Mouse (Mus musculus) limb, embryonic 10.5 days (tissue): ENCODE measurements around the gene Klkb1. TPM values are rescaled to one million over a fixed set of nuclear protein-coding genes. Genes with fewer than 3 reads are reported as not detected.

Experiments used
- polyA plus RNA-seq: library from polyadenylated mRNA; unstranded; fragments of >200 nt; fragmentation: Nextera tagmentation; extraction: Ambion mirVana; gene quantifications from 2 replicates; pipeline ENCODE4 v1.2.1, GENCODE M21; 2016

Klkb1 gene
- polyA plus RNA-seq, 1 experiment from 2014 or later = 0.03 TPM

Other genes starting within 250 kb of the Klkb1 start
- gene Mtnr1a, start 225.7 kb downstream of the Klkb1 start, polyA plus RNA-seq = 0.23 TPM in 1 of 2 replicates, not detected in the other
- gene F11, start 32.8 kb downstream of the Klkb1 start, polyA plus RNA-seq = not detected in 2 replicates
- gene Gm45753, start 13.6 kb upstream of the Klkb1 start, polyA plus RNA-seq = not detected in 2 replicates
- 0.24 and 0.34 TPM in 2 replicates for gene Cyp4v3, start 38.4 kb upstream of the Klkb1 start, polyA plus RNA-seq
- 12.8 and 13.5 TPM in 2 replicates for gene Fam149a, start 87.4 kb upstream of the Klkb1 start, polyA plus RNA-seq
- gene Tlr3, start 116.2 kb upstream of the Klkb1 start, polyA plus RNA-seq = 0.48 and 0.74 TPM in 2 replicates
- gene Sorbs2, start 212.9 kb upstream of the Klkb1 start, polyA plus RNA-seq = 9.5 and 16.7 TPM in 2 replicates